Mouse (Mus musculus) CH12.LX (cell line): ENCODE data around the gene Sult6b2. TPM values are rescaled to one million over a fixed set of nuclear protein-coding genes. Genes with fewer than 3 reads are reported as not detected.

Experiments
- DNase-seq: peaks from one replicate; pipeline ENCODE4 v3.0.0-alpha.2; 2013; ENCODE audit errors: extremely low read depth
- H3K27ac ChIP-seq: 2 replicates; pipeline ENCODE4 v1.5.1; 2012; ENCODE audit warnings: low read depth, mild to moderate bottlenecking, control low read depth, moderate library complexity; ENCODE audit not compliant: insufficient read depth
- H3K27me3 ChIP-seq: replicated peaks from 2 replicates; pipeline ENCODE3; 2012; ENCODE audit warnings: inconsistent platforms
- H3K36me3 ChIP-seq, 2 experiments: replicated peaks in 1 of 2; 2 replicates each; pipeline versions ENCODE3 to v1.6.1; 2012; ENCODE audit warnings: inconsistent platforms in 1 of 2, low read length in 1 of 2, mild to moderate bottlenecking in 1 of 2, mixed read lengths in 1 of 2, moderate library complexity in 1 of 2; ENCODE audit not compliant: control insufficient read depth in 1 of 2, insufficient read depth in 1 of 2
- H3K4me1 ChIP-seq, 2 experiments: 2 replicates each; pipeline ENCODE4 v1.6.1; 2012; ENCODE audit warnings: inconsistent platforms in 1 of 2, moderate library complexity in 1 of 2; ENCODE audit not compliant: insufficient read depth in 2 of 2, control insufficient read depth in 1 of 2
- H3K4me2 ChIP-seq: 2 replicates; pipeline ENCODE4 v1.6.1; 2012; ENCODE audit warnings: low read depth, mild to moderate bottlenecking, control low read depth; ENCODE audit not compliant: poor library complexity, insufficient read depth, severe bottlenecking
- H3K4me3 ChIP-seq, 3 experiments: fragments of 150-350 bp in 1 of 3; sonication (generic) in 1 of 3; replicated peaks in 1 of 3; 2 replicates each; pipeline versions ENCODE3 to v1.5.1; 2011 to 2012; ENCODE audit warnings: low read depth in 2 of 3, low read length in 2 of 3, mild to moderate bottlenecking in 2 of 3, moderate library complexity in 2 of 3, control low read depth in 1 of 3, improper control_type of control experiment in 1 of 3, inconsistent platforms in 1 of 3, mixed read lengths in 1 of 3; ENCODE audit not compliant: poor library complexity in 1 of 3
- H3K79me2 ChIP-seq: replicated peaks from 2 replicates; pipeline ENCODE4 v1.6.1; 2012; ENCODE audit warnings: mild to moderate bottlenecking, moderate library complexity; ENCODE audit not compliant: control insufficient read depth, poor library complexity, insufficient read depth, severe bottlenecking; ENCODE audit errors: extremely low read depth
- H3K9ac ChIP-seq: 2 replicates; pipeline ENCODE4 v1.6.1; 2012; ENCODE audit warnings: low read depth, mild to moderate bottlenecking, control low read depth, moderate library complexity; ENCODE audit not compliant: insufficient read depth
- H3K9me3 ChIP-seq: replicated peaks from 2 replicates; pipeline ENCODE3; 2012; ENCODE audit warnings: low read length, inconsistent platforms, mixed read lengths
- BHLHE40 ChIP-seq: IDR thresholded peaks from 2 replicates; pipeline ENCODE4 v1.6.1; 2011; ENCODE audit warnings: mild to moderate bottlenecking, low read depth, low read length, improper control_type of control experiment
- CHD2 ChIP-seq: IDR thresholded peaks from 2 replicates; pipeline ENCODE4 v1.6.1; 2011; ENCODE audit warnings: low read length, improper control_type of control experiment
- E2F4 ChIP-seq: IDR thresholded peaks from 2 replicates; pipeline ENCODE4 v1.6.1; 2011; ENCODE audit warnings: low read depth, low read length, improper control_type of control experiment; ENCODE audit not compliant: insufficient replicate concordance
- ETS1 ChIP-seq: conservative IDR thresholded peaks from 2 replicates; pipeline ENCODE4 v1.6.1; 2012; ENCODE audit warnings: low read depth, mild to moderate bottlenecking, inconsistent platforms, low read length, improper control_type of control experiment, moderate library complexity
- GABPA ChIP-seq: IDR thresholded peaks from 2 replicates; pipeline ENCODE4 v1.6.1; 2012; ENCODE audit warnings: low read depth, low read length, improper control_type of control experiment, inconsistent platforms; ENCODE audit not compliant: insufficient replicate concordance
- HCFC1 ChIP-seq: IDR thresholded peaks from 2 replicates; pipeline ENCODE4 v1.6.1; 2012; ENCODE audit warnings: low read depth, mild to moderate bottlenecking, inconsistent platforms, low read length, improper control_type of control experiment
- JUND ChIP-seq: conservative IDR thresholded peaks from 2 replicates; pipeline ENCODE4 v1.6.1; 2011; ENCODE audit warnings: low read depth, low read length, improper control_type of control experiment
- KAT2A ChIP-seq: IDR thresholded peaks from 2 replicates; pipeline ENCODE4 v1.6.1; 2012; ENCODE audit warnings: low read length, improper control_type of control experiment, inconsistent platforms; ENCODE audit not compliant: insufficient replicate concordance
- MAZ ChIP-seq: IDR thresholded peaks from 2 replicates; pipeline ENCODE4 v1.6.1; 2012; ENCODE audit warnings: low read depth, mild to moderate bottlenecking, inconsistent platforms, low read length, improper control_type of control experiment, moderate library complexity
- NELFE ChIP-seq: IDR thresholded peaks from 2 replicates; pipeline ENCODE4 v1.6.1; 2011; ENCODE audit warnings: low read depth, low read length, improper control_type of control experiment
- NRF1 ChIP-seq: IDR thresholded peaks from 2 replicates; pipeline ENCODE4 v1.6.1; 2014; ENCODE audit warnings: low read depth, mild to moderate bottlenecking, inconsistent platforms, low read length, improper control_type of control experiment, moderate library complexity
- PAX5 ChIP-seq: IDR thresholded peaks from 2 replicates; pipeline ENCODE4 v1.6.1; 2012; ENCODE audit warnings: low read length, inconsistent platforms, mixed read lengths
- POLR2A ChIP-seq: IDR thresholded peaks from 2 replicates; pipeline ENCODE4 v1.6.1; 2011; ENCODE audit warnings: low read depth, mild to moderate bottlenecking, improper control_type of control experiment, low read length
- POLR2AphosphoS2 ChIP-seq: IDR thresholded peaks from 2 replicates; pipeline ENCODE4 v1.6.1; 2011; ENCODE audit warnings: low read depth, low read length, improper control_type of control experiment
- UBTF ChIP-seq: IDR thresholded peaks from 2 replicates; pipeline ENCODE4 v1.6.1; 2012; ENCODE audit warnings: low read depth, mild to moderate bottlenecking, inconsistent platforms, low read length, improper control_type of control experiment, moderate library complexity
- USF2 ChIP-seq: conservative IDR thresholded peaks from 2 replicates; pipeline ENCODE4 v1.6.1; 2011; ENCODE audit warnings: low read depth, low read length, improper control_type of control experiment
- ZKSCAN1 ChIP-seq: IDR thresholded peaks from 2 replicates; pipeline ENCODE4 v1.6.1; 2012; ENCODE audit warnings: low read depth, inconsistent platforms, low read length, improper control_type of control experiment, borderline replicate concordance
- ZMIZ1 ChIP-seq: IDR thresholded peaks from 2 replicates; pipeline ENCODE4 v1.6.1; 2012; ENCODE audit warnings: low read depth, mild to moderate bottlenecking, inconsistent platforms, low read length, improper control_type of control experiment
- ZNF384 ChIP-seq: IDR thresholded peaks from 2 replicates; pipeline ENCODE4 v1.6.1; 2012; ENCODE audit warnings: low read depth, low read length, improper control_type of control experiment, inconsistent platforms
- dilution Hi-C: fragments of 300-500 bp; cut with MboI; formaldehyde crosslinking; loops from 2 replicates; pipeline ENCODE4 v1.14.3; 2020; ENCODE audit warnings: low sequenced_read_pairs; ENCODE audit not compliant: extremely low pct_unique_long_range_greater_than_20kb, extremely low pct_ligation_motif_present
- in situ Hi-C: fragments of 300-500 bp; cut with MboI; formaldehyde crosslinking; loops from 3 replicates; pipeline ENCODE4 v1.14.3; 2019; ENCODE audit warnings: low sequenced_read_pairs, low pct_ligation_motif_present, low pct_unique_long_range_greater_than_20kb, mixed read lengths
- polyA plus RNA-seq: library from polyadenylated mRNA; unstranded; fragments of >175 nt; gene quantifications from 2 replicates; pipeline ENCODE4 v1.2.1, GENCODE M21; 2012; ENCODE audit warnings: low read depth; ENCODE audit not compliant: insufficient read length
- total RNA-seq, 2 experiments: library from RNA; depleted of rRNA; stranded (reverse); fragments of 300-350 nt in 1 of 2; fragments of >200 nt in 1 of 2; gene quantifications; 2 replicates each; pipeline ENCODE4 v1.2.3; 2012 to 2014

Sult6b2 gene
- total and polyA plus RNA-seq, 3 experiments: 0.25 to 1.1 (median 0.54) TPM

DNA sequence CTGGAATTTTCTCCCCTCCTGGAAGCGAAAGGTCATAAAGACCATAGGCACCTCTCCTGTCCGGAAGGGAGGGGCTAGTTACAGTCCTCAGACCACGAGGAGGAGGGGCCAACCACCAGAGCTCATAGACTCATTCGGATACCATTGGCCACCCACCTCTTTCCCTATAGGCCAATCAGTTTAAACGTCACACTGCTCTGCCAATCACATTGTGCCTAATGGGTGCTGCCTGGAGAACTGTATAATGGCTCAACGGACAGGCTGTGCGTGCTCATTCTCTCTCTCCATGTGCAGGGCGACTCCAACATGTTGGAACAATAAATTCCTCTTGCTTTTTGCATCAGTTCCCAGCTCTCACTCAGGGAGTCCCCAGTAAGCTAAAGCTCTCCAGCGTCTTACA, 52.9 kb downstream of the Sult6b2 start:
- no peak overlapping the region for H3K9ac ChIP-seq
- no peaks in the 10 kb centered on the region for H3K9me3 ChIP-seq
- no peak overlapping the region for H3K4me2 ChIP-seq
- peaks cover 22% of the 10 kb centered on the region for H3K27me3 ChIP-seq
- DNase-seq: no peak
- H3K27ac ChIP-seq: no peak overlapping the region
- H3K36me3 ChIP-seq: no peaks in the 10 kb centered on the region
- no peak overlapping the region for H3K4me3 ChIP-seq
- dilution Hi-C loops: no loop called here
- no peaks in the 10 kb centered on the region for H3K79me2 ChIP-seq
- H3K4me1 ChIP-seq: peaks cover 10 to 26% of the 10 kb centered on the region in 2 experiments
- in situ Hi-C loops: no loop called here
- TF ChIP-seq USF2: no peak
- TF ChIP-seq POLR2A: no peak
- TF ChIP-seq GABPA: no peak
- TF ChIP-seq ZNF384: no peak
- no peak for TF ChIP-seq E2F4
- no peak for TF ChIP-seq CHD2
- TF ChIP-seq POLR2AphosphoS2: no peak
- TF ChIP-seq, all 38 proteins: peak for 0

DNA sequence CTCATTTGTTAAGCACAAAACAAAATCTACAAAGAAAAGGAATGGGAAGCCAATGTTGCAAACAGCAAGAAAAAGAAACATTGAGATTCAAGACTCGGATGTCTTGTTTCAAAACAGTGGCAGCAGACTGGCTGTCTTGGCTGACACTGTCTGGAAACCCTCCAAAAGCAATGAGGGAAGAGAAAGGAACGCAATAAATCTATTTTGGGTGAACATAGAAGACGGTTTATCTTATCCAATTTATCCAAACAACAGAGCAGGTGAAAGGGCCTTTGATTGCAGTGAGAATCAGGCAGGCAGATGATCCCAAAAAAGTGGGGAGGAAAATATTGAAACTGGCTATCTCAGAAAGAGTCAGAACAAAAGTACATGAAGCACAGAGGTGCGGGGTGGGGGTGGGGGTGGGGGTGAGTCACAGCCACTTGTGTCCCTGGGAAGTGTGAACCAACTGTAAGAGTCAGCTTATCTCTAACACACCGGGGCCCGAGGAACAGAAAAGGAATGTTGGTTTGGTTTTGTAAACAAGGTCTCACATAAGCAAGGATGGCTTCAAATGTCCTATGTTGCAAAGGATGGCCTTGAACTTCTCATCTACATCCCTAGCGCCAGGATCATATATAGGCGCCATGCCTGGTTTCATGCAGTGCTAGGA, 56.1 kb downstream of the Sult6b2 start:
- Histone ChIP-seq H3K4me2 (no peak overlapping the region), H3K27me3 (peaks cover 1% of the 10 kb centered on the region), H3K27ac (no peak overlapping the region), H3K9ac (no peak overlapping the region), H3K9me3 (no peaks in the 10 kb centered on the region), H3K36me3 (no peaks in the 10 kb centered on the region), H3K4me3 (no peak overlapping the region), H3K79me2 (no peaks in the 10 kb centered on the region), H3K4me1 (peaks cover 10 to 23% of the 10 kb centered on the region in 2 experiments)
- DNase-seq: no peak
- TF ChIP-seq PAX5: no peak
- no peak for TF ChIP-seq KAT2A
- TF ChIP-seq ZNF384: no peak
- no peak for TF ChIP-seq MAZ
- TF ChIP-seq JUND: no peak
- TF ChIP-seq ZKSCAN1: no peak
- TF ChIP-seq UBTF: no peak
- no peak for TF ChIP-seq ZMIZ1
- no peak for TF ChIP-seq NRF1
- TF ChIP-seq ETS1: no peak
- no peak for TF ChIP-seq BHLHE40
- no peak for TF ChIP-seq HCFC1
- no peak for TF ChIP-seq E2F4
- TF ChIP-seq NELFE: no peak
- in situ Hi-C loops (loop anchor here (25.0 kb wide), 1 partner anchor 1261 kb away; no protein-coding TSS in a partner anchor), dilution Hi-C loops (no loop called here)
